Mouse (Mus musculus) macrophage (primary cell): Measurements from ENCODE around the gene Crygd. TPM values are rescaled to one million over a fixed set of nuclear protein-coding genes. Genes with fewer than 3 reads are reported as not detected.
"Not testable (repeated sequence)": the region's sequence is repeated elsewhere in the genome, so short reads cannot be mapped to it uniquely, and the experiment has no call there.

Experiments used
- H3K27ac ChIP-seq: fragments of 350-480 bp; formaldehyde crosslinking; 2 replicates; pipeline ENCODE4 v1.9.0; 2021
- H3K36me3 ChIP-seq: fragments of 350-480 bp; formaldehyde crosslinking; 2 replicates; pipeline ENCODE4 v1.9.0; 2021; ENCODE audit errors: inconsistent target
- H3K4me3 ChIP-seq: fragments of 350-480 bp; formaldehyde crosslinking; 2 replicates; pipeline ENCODE4 v1.9.0; 2021; ENCODE audit errors: inconsistent target
- H3K79me2 ChIP-seq: fragments of 350-480 bp; formaldehyde crosslinking; 2 replicates; pipeline ENCODE4 v1.9.0; 2021; ENCODE audit errors: inconsistent target
- WGBS: methylation state at CpG from one replicate; pipeline ENCODE4 v1.1.7; 2026; ENCODE audit warnings: inconsistent platforms; ENCODE audit not compliant: missing documents; 5-methylcytosine and 5-hydroxymethylcytosine counted together
- polyA plus RNA-seq: library from polyadenylated mRNA; stranded (reverse); fragments of 250-400 nt; gene quantifications from 3 replicates; pipeline ENCODE4 v1.2.4, GENCODE M21; 2018; ENCODE audit warnings: inconsistent platforms

Crygd gene
- polyA plus RNA-seq, 1 experiment from 2014 or later: not detected

GRCm38 (mm10) chr1:65067842-65068241 is 4.6 kb upstream of the Crygd start:
- Histone ChIP-seq H3K27ac (no peak overlapping the region), H3K4me3 (no peak overlapping the region), H3K79me2 (no peaks in the 10 kb centered on the region), H3K36me3 (no peaks in the 10 kb centered on the region)

- 86% methylated on average over 15 of the region's 15 CpGs for WGBS
- H3K79me2 ChIP-seq: no peaks in the 10 kb centered on the region
- H3K4me3 ChIP-seq: no peak overlapping the region
- no peak overlapping the region for H3K27ac ChIP-seq
- H3K36me3 ChIP-seq: no peaks in the 10 kb centered on the region
Measured at GRCm38 (mm10) chr1:65064201-65064600, 949 bp upstream of the Crygd start.

GRCm38 (mm10) chr1:65052140-65052539 is 11.1 kb downstream of the Crygd start:
- no peaks in the 10 kb centered on the region for H3K79me2 ChIP-seq
- no peak overlapping the region for H3K27ac ChIP-seq
- no peak overlapping the region for H3K4me3 ChIP-seq
- H3K36me3 ChIP-seq: no peaks in the 10 kb centered on the region
- WGBS: 62% methylated on average over 2 of the region's 2 CpGs

- Histone ChIP-seq H3K79me2 (no peaks in the 10 kb centered on the region), H3K4me3 (no peak overlapping the region), H3K27ac (no peak overlapping the region), H3K36me3 (no peaks in the 10 kb centered on the region)
- 84% methylated on average over 7 of the region's 7 CpGs for WGBS
Measured at GRCm38 (mm10) chr1:65051696-65052095, 11.6 kb downstream of the Crygd start.

GRCm38 (mm10) chr1:65050952-65051351 is 12.3 kb downstream of the Crygd start, which contains the start of gene Cryge:
Gene Cryge, minus strand, starts transcription at chr1:65051149.
- H3K27ac ChIP-seq, H3K79me2 ChIP-seq, H3K36me3 ChIP-seq, H3K4me3 ChIP-seq: not testable (repeated sequence)
- WGBS: 92% methylated on average over 7 of the region's 12 CpGs

- Histone ChIP-seq H3K27ac (no peak overlapping the region), H3K4me3 (no peak overlapping the region), H3K36me3 (no peaks in the 10 kb centered on the region), H3K79me2 (no peaks in the 10 kb centered on the region)
- 72% methylated on average over 10 of the region's 12 CpGs for WGBS
Measured at GRCm38 (mm10) chr1:65048781-65049180, 14.5 kb downstream of the Crygd start.

- WGBS: 38% methylated on average over 8 of the region's 8 CpGs
- Histone ChIP-seq H3K4me3 (no peak overlapping the region), H3K27ac (no peak overlapping the region), H3K79me2 (no peaks in the 10 kb centered on the region), H3K36me3 (no peaks in the 10 kb centered on the region)
Measured at GRCm38 (mm10) chr1:65046401-65047109, 16.7 kb downstream of the Crygd start.

- 92% methylated on average over 2 of the region's 2 CpGs for WGBS
- H3K79me2 ChIP-seq: no peaks in the 10 kb centered on the region
- H3K27ac ChIP-seq: no peak overlapping the region
- H3K36me3 ChIP-seq: no peaks in the 10 kb centered on the region
- no peak overlapping the region for H3K4me3 ChIP-seq
Measured at GRCm38 (mm10) chr1:65043433-65043832, 19.8 kb downstream of the Crygd start.

GRCm38 (mm10) chr1:65041837-65042236 is 21.4 kb downstream of the Crygd start:
- Histone ChIP-seq H3K36me3 (no peaks in the 10 kb centered on the region), H3K79me2 (no peaks in the 10 kb centered on the region), H3K4me3 (no peak overlapping the region), H3K27ac (no peak overlapping the region)
- WGBS: 89% methylated on average over 3 of the region's 3 CpGs

- H3K4me3 ChIP-seq: no peak overlapping the region
- no peak overlapping the region for H3K27ac ChIP-seq
- H3K36me3 ChIP-seq: no peaks in the 10 kb centered on the region
- no peaks in the 10 kb centered on the region for H3K79me2 ChIP-seq
- 90% methylated on average over 4 of the region's 6 CpGs for WGBS
Measured at GRCm38 (mm10) chr1:65040806-65041205, 22.4 kb downstream of the Crygd start.

- no peaks in the 10 kb centered on the region for H3K79me2 ChIP-seq
- no peaks in the 10 kb centered on the region for H3K36me3 ChIP-seq
- H3K4me3 ChIP-seq: no peak overlapping the region
- 86% methylated on average over 3 of the region's 3 CpGs for WGBS
- H3K27ac ChIP-seq: no peak overlapping the region
Measured at GRCm38 (mm10) chr1:65039679-65040078, 23.6 kb downstream of the Crygd start.

- no peak overlapping the region for H3K27ac ChIP-seq
- H3K79me2 ChIP-seq: no peaks in the 10 kb centered on the region
- whole genome bisulfite sequencing: 66% methylated on average over 2 of the region's 2 CpGs
- H3K4me3 ChIP-seq: no peak overlapping the region
- H3K36me3 ChIP-seq: no peaks in the 10 kb centered on the region
Measured at GRCm38 (mm10) chr1:65037542-65037941, 25.7 kb downstream of the Crygd start.

- H3K4me3 ChIP-seq: no peak overlapping the region
- H3K36me3 ChIP-seq: no peaks in the 10 kb centered on the region
- H3K79me2 ChIP-seq: no peaks in the 10 kb centered on the region
- WGBS: 82% methylated on average over 3 of the region's 3 CpGs
- H3K27ac ChIP-seq: no peak overlapping the region
Measured at GRCm38 (mm10) chr1:65035513-65035912, 27.7 kb downstream of the Crygd start.

- no peak within 1 kb of the TSS for H3K27ac ChIP-seq
- H3K79me2 ChIP-seq: no peaks in the 10 kb centered on the region
- no peak within 1 kb of the TSS for H3K4me3 ChIP-seq
- no peaks in the 10 kb centered on the region for H3K36me3 ChIP-seq
Measured at GRCm38 (mm10) chr1:65032641-65033040, 30.6 kb downstream of the Crygd start, which contains the start of gene Akr1cl. Gene Akr1cl, minus strand, starts transcription at chr1:65032759.

GRCm38 (mm10) chr1:65028206-65028605 is 35.0 kb downstream of the Crygd start:
- WGBS: 92% methylated on average over 9 of the region's 9 CpGs
- H3K36me3 ChIP-seq: no peaks in the 10 kb centered on the region
- H3K79me2 ChIP-seq: no peaks in the 10 kb centered on the region
- no peak overlapping the region for H3K4me3 ChIP-seq
- H3K27ac ChIP-seq: no peak overlapping the region

- WGBS: 87% methylated on average over 4 of the region's 4 CpGs
- H3K27ac ChIP-seq: no peak overlapping the region
- H3K79me2 ChIP-seq: no peaks in the 10 kb centered on the region
- no peaks in the 10 kb centered on the region for H3K36me3 ChIP-seq
- H3K4me3 ChIP-seq: no peak overlapping the region
Measured at GRCm38 (mm10) chr1:65012726-65013125, 50.5 kb downstream of the Crygd start.
